Mouse (Mus musculus) liver, embryonic 14.5 days (tissue): ENCODE results near the gene Cops4.

Experiments used
- CTCF ChIP-seq: IDR thresholded peaks from 2 replicates; pipeline ENCODE4 v1.5.1; 2016; ENCODE audit warnings: antibody characterized with exemption, low read depth, control low read depth
- EP300 ChIP-seq: IDR thresholded peaks from 2 replicates; pipeline ENCODE4 v1.6.1; 2016; ENCODE audit warnings: antibody characterized with exemption, low read depth

- no peak for TF ChIP-seq CTCF
- no peak for TF ChIP-seq EP300
Measured at GRCm38 (mm10) chr5:100523331-100523730, 5.2 kb downstream of the Cops4 start.
